Mouse (Mus musculus): ENCODE results near the gene Notum.
"Not testable (repeated sequence)": the region's sequence is repeated elsewhere in the genome, so short reads cannot be mapped to it uniquely, and the experiment has no call there.

Notum gene

DNA sequence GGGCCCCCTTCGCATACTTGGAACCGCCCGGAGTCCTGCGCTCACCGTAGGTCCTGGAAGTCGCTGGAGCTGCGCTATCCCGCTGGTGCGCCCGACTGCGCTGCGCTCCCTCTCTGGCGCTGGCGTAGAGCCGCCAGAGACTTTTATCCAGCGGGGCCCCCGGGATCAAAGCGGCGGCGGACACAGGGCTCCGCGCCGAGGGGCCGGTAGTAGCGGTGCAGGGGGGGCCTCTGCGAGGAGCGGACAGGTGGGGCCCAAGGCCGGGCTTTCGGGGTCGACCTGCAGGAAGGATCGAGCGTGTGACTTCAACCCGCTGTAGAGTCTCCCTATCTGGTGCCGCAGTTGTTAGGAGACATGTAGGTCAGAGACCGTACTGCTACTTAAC, at the start of gene Notum:
Gene Notum (minus strand): TSS at position 100 of the 385 bp plus-strand sequence.
- no peak for DNase-seq (ENCODE audit: low read depth, low spot score)

DNA sequence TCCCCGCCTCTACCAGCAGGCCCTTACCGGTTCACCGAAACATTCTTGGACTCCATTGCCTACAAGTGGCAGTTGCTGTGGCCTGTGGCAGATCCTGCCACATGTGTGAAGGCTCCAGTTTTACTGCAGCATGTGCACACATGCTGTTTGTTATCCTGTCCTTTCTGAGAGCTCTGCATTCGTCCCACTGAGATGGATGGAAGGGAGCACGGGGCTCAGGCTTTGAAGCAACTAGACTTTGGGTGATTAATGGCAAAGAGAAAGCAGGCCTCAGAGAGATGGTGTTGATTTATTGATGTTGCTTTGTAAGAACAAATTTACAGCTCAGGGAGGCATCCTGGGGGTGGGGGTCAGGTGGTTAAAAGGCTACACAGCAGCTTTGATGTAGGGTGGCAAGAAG, 49.7 kb upstream of the Notum start:
- DNase-seq (ENCODE audit: low read depth, low spot score), result no peak

DNA sequence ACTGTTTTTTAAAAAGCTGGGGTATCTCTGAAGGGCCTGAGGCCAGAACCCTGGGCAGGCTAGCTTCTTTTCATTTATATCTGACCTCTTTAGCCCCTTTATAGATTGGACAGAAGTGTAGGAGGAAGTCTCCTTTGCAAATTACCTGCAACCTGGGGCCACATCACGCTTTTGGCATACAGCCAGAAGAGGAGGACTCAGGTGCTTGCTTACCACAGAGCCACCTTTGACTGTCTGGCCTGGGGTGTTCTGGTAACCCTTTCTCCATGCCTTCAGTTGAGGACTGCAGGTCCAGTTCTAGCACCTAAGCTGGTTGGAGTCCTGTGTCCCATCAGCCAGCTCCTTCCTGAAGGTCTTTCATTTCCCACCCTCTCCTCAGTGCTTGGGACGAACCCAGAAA, 48.6 kb upstream of the Notum start:
- DNase-seq (ENCODE audit: low read depth, low spot score), result no peak

DNA sequence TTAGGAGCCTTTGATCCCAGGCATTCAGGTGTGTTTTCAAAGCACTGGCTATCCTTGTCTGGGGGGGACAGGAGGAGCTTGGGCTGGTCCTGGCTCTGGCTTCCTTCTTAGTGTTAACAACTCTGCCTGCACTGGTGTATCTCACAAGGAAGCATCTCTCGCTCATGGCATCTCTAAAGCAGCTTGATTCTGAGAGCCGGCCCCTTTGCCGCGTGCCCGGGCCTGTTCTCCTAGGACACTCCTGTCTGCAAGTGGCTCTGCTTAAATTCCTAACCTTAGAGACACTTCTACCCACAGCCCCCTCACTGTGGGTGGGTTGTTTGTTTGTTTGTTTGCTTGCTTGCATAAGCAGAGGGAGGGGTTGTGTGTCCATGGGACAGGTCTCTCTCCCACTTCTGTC, 47.0 kb upstream of the Notum start:
- no peak for DNase-seq (ENCODE audit: low read depth, low spot score)

DNA sequence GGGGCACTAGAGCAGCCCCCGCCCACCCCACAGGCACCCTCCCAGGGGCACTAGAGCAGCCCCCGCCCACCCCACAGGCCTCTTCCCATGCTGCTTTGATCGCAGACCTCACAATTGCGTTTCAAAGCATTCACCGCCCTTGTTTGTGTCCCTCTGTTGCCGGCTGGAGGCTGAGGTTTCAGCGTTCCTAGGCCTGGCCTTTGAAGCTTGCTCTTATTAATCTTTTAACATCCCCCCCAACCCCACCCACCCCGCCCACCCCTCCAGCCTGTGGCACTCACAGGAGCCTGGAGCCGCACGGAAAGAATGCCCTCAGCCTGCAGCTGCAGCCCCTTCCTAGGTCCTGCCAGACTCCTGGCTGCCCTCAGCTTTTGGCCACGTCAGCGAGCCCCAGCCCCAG, 46.2 kb upstream of the Notum start:
- no peak for DNase-seq (ENCODE audit: low read depth, low spot score)

DNA sequence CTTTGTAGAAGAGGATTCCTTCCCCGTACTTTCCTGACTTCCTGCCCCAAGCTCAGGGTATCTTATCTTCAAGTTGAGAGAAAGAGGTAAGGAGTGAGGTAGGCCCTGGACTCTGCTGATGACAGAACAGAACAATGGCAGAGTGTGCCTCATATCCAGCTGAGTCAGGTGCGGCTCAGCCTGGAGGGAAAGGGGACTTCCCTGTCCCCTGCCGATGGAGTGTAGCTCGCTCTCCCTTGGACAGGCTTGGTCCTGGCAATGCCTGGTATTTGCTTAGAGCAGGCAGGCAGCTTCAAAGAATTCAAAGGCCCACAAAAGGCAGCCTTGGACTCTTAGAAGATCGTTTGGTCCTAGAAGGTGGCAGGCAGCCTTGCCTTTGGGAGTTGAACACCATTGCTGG, 45.1 kb upstream of the Notum start:
- no peak for DNase-seq (ENCODE audit: low read depth, low spot score)

DNA sequence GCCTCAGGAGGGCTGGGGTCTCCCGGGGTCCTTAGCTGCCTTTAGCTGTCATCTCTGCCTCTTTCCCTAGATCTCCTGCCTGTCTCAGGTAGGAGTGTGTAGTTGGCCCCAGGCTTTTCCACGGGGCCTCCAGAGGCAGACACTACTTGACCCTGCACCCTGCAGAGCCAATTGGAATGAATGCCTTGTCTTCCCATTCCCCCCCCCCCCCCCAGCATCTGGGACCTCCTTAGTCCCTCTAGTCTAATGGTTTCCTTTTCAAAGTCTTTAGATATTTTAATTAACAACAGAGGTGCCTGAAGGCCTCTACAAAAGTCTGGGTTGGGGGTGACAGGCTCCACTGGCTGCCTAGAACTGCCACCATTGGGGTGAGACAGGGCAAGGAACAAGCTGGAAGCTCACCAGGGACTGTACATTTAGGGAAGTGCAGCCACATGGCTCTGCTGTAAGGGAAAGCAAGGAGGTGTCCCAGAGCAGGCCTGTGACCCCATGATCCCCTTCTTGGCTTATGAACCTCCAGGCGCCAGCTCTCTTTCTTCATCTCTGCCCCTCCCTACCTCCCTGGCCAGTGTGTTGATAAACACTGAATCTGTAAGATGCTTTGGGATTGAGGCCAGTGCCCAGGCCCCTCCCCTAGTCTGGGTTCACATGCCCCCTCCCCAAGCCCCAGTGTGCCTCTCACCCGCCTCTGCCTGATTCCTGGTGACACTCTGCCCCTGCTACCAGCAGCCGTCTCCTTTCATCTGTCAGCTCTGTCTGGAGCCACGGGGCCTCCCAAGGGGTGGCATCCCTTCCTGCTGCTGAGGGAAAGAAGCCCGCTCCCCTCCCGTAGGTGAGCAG, 43.7 kb upstream of the Notum start:
- no peak for DNase-seq (ENCODE audit: low read depth, low spot score)

DNA sequence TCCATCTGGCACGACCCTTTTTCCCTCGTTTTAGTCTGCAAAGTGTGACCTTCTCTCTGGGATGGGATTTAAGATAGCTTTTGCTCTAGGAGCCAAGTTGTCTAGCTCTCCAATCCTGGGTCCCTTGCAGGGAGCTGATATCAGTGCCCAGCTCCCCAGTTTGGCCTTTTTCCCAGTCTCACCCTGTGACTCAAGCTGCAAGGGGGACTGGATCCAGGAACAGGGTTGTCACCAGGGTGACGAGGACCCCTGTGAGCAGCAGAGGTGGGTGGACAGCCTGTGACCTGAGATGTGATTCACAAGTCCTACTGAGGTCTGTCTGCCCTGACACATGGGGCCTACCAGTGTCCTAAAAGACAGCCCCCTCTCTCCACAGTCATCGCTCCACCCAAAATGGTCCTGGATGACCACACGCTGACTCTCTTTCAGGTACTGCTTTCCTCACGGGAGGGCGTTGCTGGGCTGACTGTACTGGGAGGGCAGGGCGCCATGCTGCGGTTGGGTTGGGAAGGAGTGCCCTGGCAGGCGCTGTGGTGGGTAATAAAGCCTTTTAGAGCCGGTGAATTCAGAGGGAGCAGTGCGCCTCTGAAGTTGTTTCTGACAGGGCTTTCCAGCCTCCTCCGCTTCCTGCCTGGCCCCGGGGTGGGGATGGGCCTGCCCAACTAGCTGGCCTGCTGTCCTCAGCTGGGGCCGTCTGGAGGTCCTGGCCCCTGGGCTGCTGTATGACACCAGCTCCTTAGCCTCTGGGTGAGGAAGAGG, 42.9 kb upstream of the Notum start:
- peak; percentile 39 for DNase-seq (ENCODE audit: low read depth, low spot score)

DNA sequence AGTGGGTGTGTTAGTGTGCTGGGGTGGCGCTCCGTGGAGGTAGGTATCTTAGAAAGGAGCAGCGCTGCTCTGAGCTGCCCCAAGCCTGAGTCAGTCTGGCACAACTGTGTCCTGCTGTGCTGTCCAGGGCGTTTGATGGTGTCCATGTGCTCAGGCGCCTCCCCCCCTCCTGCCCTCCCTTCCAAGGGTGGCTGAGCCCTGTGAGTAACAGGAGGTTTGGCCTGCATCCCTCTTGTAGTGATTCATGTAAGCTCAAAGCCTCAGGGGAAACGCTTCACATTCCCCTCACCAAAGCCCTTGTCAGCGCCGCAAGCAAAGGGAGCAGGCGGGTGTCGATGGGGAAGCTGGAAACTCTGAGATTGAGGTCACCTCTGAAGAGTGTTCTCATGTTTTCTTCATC, 36.8 kb upstream of the Notum start:
- peak; percentile 65 for DNase-seq (ENCODE audit: low read depth, low spot score)

DNA sequence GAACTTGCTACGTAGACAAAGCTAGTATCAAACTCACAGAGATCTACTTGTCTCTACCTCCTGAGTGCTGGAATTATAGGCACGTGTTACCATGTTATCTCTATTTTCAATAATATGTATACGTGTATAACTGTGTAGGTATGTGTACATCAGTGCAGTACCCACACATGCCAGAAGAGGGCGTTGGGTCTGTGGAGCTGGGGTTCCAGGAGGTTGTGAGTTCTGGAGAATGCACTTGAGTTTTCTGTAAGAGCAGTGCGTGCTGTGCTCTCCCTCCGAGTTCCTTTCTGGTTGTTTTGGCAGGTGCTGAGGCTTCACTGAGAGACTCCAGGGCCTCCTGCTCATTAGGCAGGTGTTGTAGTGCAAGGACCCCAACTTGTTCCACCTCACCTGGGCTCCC, 35.6 kb upstream of the Notum start:
- no peak for DNase-seq (ENCODE audit: low read depth, low spot score)

DNA sequence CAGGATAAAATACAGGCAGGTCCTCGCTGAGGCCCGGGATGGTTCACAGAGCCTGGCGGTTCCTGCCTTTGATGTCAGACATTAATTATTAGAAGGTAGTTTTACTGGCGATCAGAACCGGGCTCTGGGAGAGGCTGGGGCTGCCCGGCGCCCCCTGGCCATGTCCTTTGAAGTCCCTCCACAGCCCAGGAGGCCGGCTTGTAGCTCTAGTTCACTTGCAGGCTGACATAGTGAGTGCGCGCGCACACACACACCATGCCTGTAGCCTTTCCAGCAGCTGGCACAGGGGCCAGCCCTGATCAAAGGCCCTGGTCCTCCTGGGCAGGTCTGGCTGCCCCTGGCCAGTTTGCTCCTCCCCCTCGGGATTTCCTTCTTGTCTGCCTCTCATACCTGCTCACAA, 34.7 kb upstream of the Notum start:
- DNase-seq (ENCODE audit: low read depth, low spot score), result no peak

DNA sequence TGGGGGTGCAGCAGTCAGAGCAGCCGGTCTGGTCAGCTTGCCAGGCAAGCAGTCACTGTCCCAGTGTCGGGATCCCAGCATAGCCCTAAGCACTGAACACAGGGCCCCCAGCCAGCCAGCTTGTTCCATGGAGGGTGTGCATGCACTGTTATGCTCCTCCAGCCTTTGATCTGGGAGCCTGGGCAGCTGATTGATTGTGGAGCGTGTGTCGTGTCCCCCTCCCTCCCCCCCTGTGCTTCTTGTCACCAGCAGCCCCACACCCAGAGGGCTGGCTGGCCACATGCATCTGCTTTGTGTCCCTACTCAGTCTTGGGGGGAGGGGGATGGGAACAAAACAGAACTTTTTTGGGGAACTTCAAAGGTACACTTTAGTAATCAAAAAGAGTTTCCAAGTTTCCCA, 34.2 kb upstream of the Notum start:
- DNase-seq (ENCODE audit: low read depth, low spot score), result no peak

DNA sequence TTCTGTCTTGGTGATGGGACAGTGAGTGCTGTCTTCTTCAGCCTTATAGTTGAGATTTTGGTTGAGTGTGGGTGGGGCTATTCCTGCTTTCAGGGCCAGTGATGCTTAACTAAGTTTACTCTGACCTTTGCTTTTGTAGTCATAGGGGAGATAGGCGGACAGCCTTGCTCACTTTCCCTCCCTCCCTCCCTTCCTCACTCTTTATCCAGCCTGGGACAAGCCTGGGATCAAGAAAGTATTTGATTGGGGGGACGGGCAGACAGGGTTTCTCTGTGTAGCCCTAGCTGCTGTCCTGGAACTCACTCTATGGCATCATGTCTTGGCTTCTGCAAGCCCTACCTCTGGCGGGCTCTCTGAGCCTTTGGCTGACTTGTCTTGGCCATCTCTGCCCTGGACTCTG, 32.5 kb upstream of the Notum start:
- DNase-seq (ENCODE audit: low read depth, low spot score), result no peak

DNA sequence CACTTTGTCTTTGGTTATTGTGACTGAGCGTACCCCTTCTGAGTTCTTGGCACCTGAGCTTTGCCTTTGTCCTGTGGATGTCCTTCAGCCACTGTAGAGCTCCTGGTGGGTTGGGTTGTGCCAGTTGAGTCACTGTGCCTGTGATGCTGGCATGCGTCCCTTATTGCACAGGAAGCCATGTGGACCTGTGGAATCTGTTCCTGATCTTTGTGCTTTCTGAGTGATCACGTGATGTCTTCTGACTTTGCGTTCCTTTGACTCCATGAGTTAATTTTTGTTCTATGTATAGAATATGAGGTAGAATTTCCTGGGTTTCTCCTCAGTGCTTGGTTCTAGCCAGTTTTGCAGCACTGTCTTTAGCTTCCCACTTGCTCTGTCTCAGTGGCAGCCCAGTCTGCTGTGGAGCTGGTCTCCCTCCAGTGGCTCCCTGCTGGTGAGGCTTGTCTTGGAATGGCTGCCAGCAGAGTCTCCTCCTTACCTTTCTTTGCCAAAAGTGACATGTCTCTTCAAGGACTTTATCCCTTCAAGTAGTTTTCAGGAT, 31.6 kb upstream of the Notum start:
- DNase-seq (ENCODE audit: low read depth, low spot score), result peak; percentile 60

DNA sequence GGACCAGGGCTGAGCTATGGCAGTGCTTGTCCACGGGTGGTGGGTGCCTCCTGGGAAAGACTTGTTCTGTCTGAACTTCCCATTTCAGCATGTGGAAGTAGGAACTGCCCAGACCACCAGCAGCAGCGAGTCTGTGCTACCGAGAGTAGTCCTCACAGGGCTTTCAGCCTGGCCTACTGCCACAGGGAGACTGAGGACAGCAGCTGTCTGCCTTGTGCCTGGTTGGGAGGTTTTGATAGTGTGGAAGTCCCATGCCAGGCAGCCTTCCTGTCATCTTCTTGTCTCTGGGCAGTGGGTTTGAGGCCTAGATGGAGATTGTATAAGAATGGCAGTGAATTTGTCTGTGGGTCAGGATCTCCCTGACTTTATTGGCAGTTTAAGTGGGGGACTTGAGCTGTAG, 28.4 kb upstream of the Notum start:
- DNase-seq (ENCODE audit: low read depth, low spot score), result no peak

DNA sequence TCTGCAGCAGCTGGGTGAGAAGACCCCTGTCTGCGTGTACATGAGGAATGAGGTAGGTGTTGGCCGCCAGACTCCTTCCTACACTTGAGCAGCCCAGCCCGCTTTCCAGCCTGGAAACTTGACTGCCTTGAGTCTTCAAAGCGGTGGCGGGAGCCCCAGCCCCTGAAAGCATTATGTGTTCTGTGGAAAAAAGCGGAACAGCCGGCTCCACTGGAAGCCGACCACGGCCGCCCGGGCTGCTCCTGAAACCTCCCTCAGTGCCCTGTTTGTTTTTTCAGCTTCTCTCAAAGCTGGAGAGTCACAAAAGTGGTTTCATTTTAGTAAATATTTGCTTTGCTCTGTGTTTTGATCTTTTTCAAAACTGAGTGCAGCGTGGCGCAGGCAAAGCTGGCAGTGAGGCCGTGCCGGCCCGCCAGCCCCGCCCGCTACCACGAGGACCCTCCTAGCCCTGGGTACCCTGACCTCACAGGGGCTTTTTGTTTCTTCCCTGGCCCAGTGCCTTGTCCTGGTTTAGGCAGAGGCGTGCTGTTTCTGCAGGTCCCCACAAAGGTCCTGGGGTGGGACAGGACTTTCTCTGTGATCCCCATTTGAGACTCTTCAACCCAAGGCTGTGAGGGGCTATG, 25.8 kb upstream of the Notum start:
- DNase-seq (ENCODE audit: low read depth, low spot score), result no peak

DNA sequence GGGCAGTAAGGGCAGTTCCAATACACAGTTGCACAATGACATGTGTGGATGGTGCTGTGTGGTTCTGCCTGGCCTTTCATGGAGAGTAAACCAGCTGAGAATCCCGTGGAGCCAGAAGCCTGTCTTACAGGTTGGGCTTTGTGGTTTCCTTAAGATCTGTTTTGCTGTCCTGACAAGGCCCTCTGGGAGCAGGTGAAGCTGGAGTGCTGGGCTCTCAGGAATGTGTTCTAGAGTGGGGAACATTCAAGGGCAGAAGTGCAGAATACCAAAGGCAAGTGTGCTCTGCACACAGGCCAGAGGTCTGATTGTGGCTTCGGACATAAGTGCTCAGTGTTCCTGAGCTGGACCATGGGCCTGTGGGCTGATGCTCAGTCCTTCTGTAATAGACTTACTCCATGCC, 23.7 kb upstream of the Notum start:
- no peak for DNase-seq (ENCODE audit: low read depth, low spot score)

DNA sequence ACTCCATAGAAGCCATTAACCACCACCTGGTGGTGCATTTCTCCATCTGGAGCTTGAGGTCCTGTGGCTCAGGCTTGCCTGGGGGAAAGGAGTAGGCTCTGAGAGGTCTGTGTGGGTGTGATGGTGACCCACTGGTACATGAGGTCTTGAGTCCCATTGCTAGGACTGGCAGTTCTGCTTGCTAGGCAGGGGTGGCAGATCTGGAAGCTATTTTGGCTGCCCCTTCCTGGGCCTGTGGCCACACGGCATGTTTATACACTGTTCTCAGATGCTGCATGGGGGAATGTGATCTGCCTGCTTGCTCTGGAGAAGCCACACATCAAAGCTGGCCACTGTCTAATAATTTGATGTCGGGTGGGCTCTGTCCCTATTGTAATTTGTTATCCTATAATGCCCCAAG, 23.1 kb upstream of the Notum start:
- DNase-seq (ENCODE audit: low read depth, low spot score), result no peak

DNA sequence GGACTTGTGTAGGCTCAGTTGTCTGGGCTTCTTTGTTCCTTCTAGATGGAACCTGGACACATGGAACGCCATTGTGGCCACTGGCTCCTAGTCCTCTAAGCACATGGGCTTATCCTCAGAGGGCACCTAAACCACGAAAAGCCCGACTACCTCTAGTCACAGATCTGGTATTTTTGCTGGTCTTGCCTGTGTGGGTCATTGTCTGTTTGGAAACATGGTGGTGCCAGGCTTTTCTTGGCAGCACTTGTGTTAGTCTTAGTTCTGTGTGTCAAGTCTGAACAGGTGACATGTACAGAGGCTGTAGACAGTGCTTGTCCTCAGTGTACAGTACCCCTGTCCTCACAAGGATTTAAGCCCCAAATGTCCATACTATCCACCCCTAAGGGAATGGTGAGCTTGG, 22.6 kb upstream of the Notum start:
- DNase-seq (ENCODE audit: low read depth, low spot score), result no peak

DNA sequence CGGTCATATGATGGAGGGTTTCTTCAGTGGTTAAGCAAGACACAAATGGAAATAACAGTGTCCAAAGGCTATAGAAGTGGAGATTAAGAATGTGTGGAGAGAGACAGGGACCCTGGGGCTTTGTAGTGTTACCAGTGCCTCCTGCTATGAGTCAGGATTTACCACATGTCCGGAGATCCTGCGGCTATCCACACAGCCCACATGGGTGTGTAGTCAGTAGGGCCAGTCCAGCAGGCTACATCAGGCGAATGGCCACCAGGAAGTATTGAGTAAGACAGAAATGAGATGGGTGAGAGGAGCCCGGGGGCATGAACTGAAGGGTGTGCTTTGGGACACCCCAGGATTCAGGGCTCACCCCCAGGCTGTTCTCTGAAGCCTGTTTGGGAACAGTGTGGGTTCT, 21.7 kb upstream of the Notum start:
- no peak for DNase-seq (ENCODE audit: low read depth, low spot score)

DNA sequence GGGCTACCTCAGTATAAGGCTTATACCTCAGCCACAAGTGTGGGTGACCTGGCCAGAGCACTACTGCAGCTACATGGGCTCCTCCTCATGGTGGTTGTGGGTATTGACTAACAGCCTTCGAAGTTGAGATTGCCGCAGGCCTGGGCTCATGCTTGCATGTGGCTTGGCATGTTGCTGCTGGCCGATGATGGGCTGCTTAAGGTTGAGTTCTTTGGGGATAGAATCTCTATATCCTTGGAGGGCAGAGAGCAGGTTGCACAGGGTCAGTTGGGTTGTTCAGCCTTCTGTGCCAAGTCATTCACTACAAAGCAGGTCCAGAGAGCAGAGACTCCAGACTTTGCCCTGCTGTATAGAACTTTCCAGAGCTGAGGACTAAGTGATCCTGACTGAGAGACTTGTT, 18.9 kb upstream of the Notum start:
- peak; percentile 33 for DNase-seq (ENCODE audit: low read depth, low spot score)

DNA sequence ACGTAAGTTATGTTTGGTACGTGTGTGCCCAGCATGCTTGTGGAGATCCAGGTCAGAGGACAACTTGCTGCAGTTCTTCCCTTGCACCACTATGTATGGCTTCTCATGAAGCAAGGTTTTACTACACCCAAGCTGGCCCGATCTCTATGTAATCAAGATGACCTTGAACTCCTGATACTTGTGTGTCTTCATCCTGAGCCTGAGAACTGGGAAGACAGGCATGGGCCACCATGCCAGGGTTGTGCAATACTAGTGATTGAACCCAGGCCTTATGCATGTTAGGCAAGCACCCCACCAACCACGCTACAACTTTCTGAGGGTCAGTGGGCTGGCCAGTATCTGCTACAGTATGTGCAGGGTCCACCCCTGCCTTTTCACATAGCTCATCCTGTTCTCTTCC, 16.0 kb upstream of the Notum start:
- no peak for DNase-seq (ENCODE audit: low read depth, low spot score)

DNA sequence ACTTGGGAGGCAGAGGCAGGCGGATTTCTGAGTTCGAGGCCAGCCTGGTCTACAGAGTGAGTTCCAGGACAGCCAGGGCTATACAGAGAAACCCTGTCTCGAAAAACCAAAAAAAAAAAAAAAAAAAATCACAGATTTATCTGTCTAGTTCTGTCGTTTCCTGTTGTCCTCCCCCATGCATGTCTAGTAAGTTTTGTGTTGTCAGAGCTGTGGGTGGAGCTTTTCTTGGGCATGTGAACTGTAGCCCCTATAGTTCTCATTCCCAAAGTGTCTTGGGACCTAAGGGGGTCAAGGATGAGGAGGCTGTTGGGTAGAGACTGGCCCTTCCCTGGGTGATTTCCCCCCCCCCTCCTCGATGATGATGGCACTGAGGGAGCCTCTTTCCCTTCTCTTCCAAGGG, 14.9 kb upstream of the Notum start:
- not testable (repeated sequence) for DNase-seq (ENCODE audit: low read depth, low spot score)

All from brain, adult 2 months (tissue).